Mouse (Mus musculus): ENCODE measurements at regions not wholly inside any gene's neighbourhood (a gene's known extent, or its start where the extent isn't known, plus 50 kb on each side); places are given as distances from the start of the nearest gene placed in this dataset.

DNA sequence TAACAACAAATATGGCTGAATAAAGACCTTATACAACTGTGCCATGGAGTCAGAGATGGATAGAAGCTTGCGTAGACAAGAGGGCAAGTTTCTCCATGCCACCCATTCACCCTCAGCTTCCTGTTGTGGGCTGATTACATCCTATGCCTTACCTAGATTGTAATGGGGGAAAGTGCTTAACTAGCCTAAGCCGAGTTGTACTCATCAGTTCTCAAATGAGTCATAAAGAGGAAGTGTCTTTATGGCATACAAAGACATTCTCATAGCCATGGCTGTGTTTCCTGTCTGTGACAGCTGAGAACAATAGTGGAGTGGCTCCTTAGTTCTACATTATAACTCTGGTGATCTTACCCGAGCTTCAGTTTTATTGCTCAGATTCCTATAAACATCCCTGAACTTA, 124.3 kb downstream of the Btc start:
- no peaks in the 10 kb centered on the region for H3K27me3 ChIP-seq (replicated peaks; ENCODE audit: low read depth, poor library complexity, severe bottlenecking)
- H3K36me3 ChIP-seq (replicated peaks) = no peaks in the 10 kb centered on the region
- no peak overlapping the region for H3K4me3 ChIP-seq
- no peaks in the 10 kb centered on the region for H3K9me3 ChIP-seq
- no peak overlapping the region for H3K27ac ChIP-seq (replicated peaks)
- 87% methylated on average over 3 of the region's 3 CpGs for WGBS
- no peaks in the 10 kb centered on the region for H3K4me1 ChIP-seq
- no peak for DNase-seq (ENCODE audit: low spot score)

DNA sequence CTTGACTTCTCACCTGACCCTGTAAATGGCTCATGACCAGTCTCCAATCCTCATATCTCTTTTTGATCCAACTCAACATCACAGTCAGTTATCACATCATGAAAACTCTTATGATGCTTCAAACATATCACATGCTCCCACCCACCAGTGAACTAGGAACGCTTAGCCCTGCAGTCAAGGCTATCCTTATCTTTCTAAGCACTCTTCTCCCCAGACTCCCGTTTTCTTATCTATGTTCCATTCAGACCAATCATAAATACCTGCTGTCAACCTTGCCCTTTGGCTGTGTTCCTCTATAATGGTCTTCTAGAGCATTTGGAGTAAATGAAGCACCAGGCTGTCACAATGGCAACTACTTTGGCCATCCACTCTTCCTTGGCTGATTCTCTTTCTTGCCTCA, 123.3 kb downstream of the Btc start:
- Histone ChIP-seq H3K4me3 (no peak overlapping the region), H3K27ac (replicated peaks) (no peak overlapping the region), H3K36me3 (replicated peaks) (no peaks in the 10 kb centered on the region), H3K9me3 (no peaks in the 10 kb centered on the region), H3K27me3 (replicated peaks; ENCODE audit: low read depth, poor library complexity, severe bottlenecking) (no peaks in the 10 kb centered on the region), H3K4me1 (no peaks in the 10 kb centered on the region)
- 84% methylated on average over 2 of the region's 2 CpGs for WGBS
- DNase-seq (ENCODE audit: low spot score) = no peak

DNA sequence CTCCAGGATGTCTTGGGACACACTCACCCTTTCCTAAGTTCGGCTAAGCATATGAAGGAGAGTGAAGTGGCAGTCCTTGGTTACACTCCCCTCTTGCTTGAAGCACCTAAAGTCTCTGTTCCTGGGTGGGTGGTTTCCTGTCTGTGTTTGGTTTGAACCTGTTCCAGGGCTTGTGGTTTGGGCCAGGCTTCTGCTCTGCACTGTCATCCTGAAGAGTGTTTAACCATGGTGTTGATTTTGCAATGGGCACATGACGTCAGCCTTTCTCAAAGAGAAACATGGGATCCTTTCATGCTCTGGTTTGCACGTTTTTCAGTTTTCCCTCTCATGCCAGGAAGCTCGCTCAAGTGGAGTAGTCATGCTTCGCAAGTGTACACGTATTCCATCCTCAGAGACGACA, 119.8 kb downstream of the Btc start:
- H3K27ac ChIP-seq (replicated peaks) = no peak overlapping the region
- H3K36me3 ChIP-seq (replicated peaks) = no peaks in the 10 kb centered on the region
- H3K4me3 ChIP-seq = no peak overlapping the region
- no peaks in the 10 kb centered on the region for H3K27me3 ChIP-seq (replicated peaks; ENCODE audit: low read depth, poor library complexity, severe bottlenecking)
- no peak for DNase-seq (ENCODE audit: low spot score)
- no peaks in the 10 kb centered on the region for H3K9me3 ChIP-seq
- no peaks in the 10 kb centered on the region for H3K4me1 ChIP-seq
- WGBS = 85% methylated on average over 7 of the region's 7 CpGs

DNA sequence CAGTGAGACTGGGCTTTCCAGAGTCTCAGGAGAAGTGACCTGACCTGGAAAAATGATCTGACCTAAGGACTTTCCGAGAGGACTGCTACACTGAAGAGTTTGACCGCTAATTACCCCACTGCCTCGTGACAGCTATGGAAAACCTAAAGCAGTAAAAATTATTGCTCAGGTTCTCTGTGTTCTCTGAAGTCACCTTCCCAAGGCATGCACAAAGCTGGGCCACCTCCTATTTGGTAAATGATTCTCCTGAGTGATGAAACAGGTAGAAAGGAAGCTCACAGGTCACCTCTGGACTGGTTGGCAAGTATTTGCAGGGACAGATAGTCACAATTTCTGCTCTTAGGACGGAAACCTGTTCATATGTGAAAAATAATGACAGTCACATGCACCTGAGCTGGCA, 109.7 kb downstream of the Btc start:
- no peak for DNase-seq (ENCODE audit: low spot score)

DNA sequence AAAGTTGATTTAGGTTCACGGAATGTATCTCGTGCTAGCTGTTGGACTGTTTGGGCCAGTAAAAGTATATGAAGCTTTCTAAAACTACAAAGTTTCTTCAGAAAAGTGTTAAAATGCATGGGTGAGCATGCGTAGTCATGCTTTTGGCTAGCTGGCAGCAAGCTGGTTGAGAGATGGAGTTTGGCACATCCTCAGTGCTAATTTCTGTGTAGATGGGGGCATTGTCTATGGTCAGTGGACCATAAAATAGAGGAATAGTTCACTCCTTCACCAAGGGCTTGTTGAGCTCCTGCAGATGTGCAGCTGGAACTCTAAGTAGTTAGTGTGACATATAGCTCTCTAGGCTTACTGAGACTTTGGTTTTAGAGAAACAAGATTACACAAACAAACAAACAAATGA, 107.8 kb downstream of the Btc start:
- 93% methylated on average over 3 of the region's 3 CpGs for WGBS
- H3K36me3 ChIP-seq (replicated peaks) = no peaks in the 10 kb centered on the region
- no peak for DNase-seq (ENCODE audit: low spot score)
- no peaks in the 10 kb centered on the region for H3K27me3 ChIP-seq (replicated peaks; ENCODE audit: low read depth, poor library complexity, severe bottlenecking)
- no peak overlapping the region for H3K4me3 ChIP-seq
- no peaks in the 10 kb centered on the region for H3K4me1 ChIP-seq
- no peak overlapping the region for H3K27ac ChIP-seq (replicated peaks)
- H3K9me3 ChIP-seq = no peaks in the 10 kb centered on the region

More for the DNA sequence above, 109.7 kb downstream of the Btc start:
- H3K36me3 ChIP-seq (replicated peaks) = no peaks in the 10 kb centered on the region
- H3K9me3 ChIP-seq = no peaks in the 10 kb centered on the region
- no peak overlapping the region for H3K27ac ChIP-seq (replicated peaks)
- H3K27me3 ChIP-seq (replicated peaks; ENCODE audit: low read depth, poor library complexity, severe bottlenecking) = no peaks in the 10 kb centered on the region
- 62% methylated on average over 4 of the region's 4 CpGs for WGBS
- no peak overlapping the region for H3K4me3 ChIP-seq
- no peaks in the 10 kb centered on the region for H3K4me1 ChIP-seq

DNA sequence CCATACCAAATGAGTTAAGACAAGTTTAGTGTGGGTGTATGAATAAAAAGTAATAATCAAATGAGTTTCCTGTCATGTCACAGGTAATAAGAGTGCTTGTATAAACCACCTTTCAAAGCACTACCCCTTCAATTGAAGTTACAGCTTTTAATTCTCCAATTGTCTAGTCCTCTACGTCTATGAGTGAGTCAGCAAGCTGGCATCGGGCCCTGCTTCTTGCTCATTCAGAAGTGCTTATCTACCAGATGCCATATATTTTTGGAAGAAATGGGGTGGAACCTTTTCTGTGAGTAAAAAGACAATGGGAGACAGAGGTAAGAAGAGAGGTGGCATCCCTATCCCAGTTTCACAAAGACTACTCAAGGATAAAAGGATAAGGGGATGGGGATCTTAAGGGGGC, 105.7 kb downstream of the Btc start:
- no peak for DNase-seq (ENCODE audit: low spot score)
- 83% methylated on average over 2 of the region's 2 CpGs for WGBS
- H3K4me3 ChIP-seq = no peak overlapping the region

DNA sequence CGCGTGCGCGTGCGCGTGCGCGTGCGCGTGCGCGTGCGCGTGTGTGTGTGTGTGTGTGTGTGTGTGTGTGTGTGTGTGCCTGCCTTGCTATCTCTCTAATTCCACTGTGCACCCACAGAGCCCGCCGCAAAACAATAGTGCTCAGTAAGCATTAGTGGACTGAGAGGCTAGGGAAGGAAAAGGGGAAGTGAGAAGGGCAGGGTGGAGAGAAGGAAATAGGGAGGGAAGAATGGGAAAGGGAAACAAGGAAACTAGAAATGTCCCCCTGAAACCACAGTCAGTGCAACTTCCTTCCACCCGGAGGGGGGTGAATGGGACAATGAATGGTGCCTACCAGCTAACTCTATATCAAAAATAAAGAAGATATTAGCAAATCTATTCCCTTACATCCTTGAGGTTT, 100.7 kb downstream of the Btc start:
- Histone ChIP-seq H3K27ac (replicated peaks) (no peak overlapping the region), H3K4me3 (no peak overlapping the region), H3K9me3 (no peaks in the 10 kb centered on the region), H3K36me3 (replicated peaks) (no peaks in the 10 kb centered on the region), H3K4me1 (no peaks in the 10 kb centered on the region), H3K27me3 (replicated peaks; ENCODE audit: low read depth, poor library complexity, severe bottlenecking) (no peaks in the 10 kb centered on the region)
- DNase-seq (ENCODE audit: low spot score) = no peak
- WGBS = 90% methylated on average over 17 of the region's 17 CpGs

More for the DNA sequence above, 105.7 kb downstream of the Btc start:
- H3K27ac ChIP-seq (replicated peaks) = no peak overlapping the region
- no peaks in the 10 kb centered on the region for H3K9me3 ChIP-seq
- H3K27me3 ChIP-seq (replicated peaks; ENCODE audit: low read depth, poor library complexity, severe bottlenecking) = no peaks in the 10 kb centered on the region
- no peaks in the 10 kb centered on the region for H3K4me1 ChIP-seq
- no peaks in the 10 kb centered on the region for H3K36me3 ChIP-seq (replicated peaks)

DNA sequence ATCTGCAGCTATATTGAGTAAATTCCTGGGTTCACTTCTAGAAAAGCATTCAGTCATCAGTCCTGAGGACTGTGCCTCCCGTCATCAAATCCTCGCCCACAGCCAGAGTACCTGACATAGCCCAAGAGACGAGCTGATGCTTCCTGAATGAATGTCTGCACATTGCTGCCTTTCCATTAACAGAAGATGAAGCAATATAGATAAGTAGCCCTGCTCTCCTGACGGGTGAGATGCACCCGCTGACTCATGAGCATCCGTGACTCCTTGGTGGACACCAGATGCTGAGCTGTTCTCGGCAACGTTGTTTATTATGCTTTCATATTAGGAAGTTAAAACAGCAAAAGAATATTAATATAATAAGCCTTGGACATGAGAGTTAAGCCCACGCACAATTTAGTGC, 99.9 kb downstream of the Btc start:
- no peaks in the 10 kb centered on the region for H3K4me1 ChIP-seq
- H3K9me3 ChIP-seq = no peaks in the 10 kb centered on the region
- no peak for DNase-seq (ENCODE audit: low spot score)
- no peak overlapping the region for H3K27ac ChIP-seq (replicated peaks)
- H3K36me3 ChIP-seq (replicated peaks) = no peaks in the 10 kb centered on the region
- H3K4me3 ChIP-seq = no peak overlapping the region
- H3K27me3 ChIP-seq (replicated peaks; ENCODE audit: low read depth, poor library complexity, severe bottlenecking) = no peaks in the 10 kb centered on the region
- 85% methylated on average over 9 of the region's 9 CpGs for WGBS

DNA sequence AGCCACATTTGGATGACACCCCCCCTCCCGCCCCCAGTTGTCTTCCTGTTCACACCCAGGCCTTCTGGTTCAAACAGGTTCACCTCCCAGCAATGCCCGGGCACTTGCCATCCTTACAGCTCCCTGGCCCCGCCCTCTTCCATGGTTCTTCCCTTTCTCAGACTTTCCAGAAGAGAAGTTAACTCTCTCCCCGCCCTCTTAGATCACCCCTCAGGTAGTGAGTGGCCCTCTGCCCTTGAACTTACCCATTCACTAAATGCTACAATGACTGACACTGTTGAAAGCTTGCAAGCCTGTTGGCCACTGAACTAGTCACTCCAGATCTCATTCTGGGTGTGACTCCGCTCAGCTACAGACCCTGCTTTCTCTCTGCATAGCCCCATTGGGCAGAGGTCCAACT, 99.1 kb downstream of the Btc start:
- Histone ChIP-seq H3K4me1 (no peaks in the 10 kb centered on the region), H3K9me3 (no peaks in the 10 kb centered on the region), H3K36me3 (replicated peaks) (no peaks in the 10 kb centered on the region), H3K27me3 (replicated peaks; ENCODE audit: low read depth, poor library complexity, severe bottlenecking) (no peaks in the 10 kb centered on the region), H3K4me3 (no peak overlapping the region), H3K27ac (replicated peaks) (no peak overlapping the region)
- DNase-seq (ENCODE audit: low spot score) = no peak
- 76% methylated on average over 5 of the region's 5 CpGs for WGBS

DNA sequence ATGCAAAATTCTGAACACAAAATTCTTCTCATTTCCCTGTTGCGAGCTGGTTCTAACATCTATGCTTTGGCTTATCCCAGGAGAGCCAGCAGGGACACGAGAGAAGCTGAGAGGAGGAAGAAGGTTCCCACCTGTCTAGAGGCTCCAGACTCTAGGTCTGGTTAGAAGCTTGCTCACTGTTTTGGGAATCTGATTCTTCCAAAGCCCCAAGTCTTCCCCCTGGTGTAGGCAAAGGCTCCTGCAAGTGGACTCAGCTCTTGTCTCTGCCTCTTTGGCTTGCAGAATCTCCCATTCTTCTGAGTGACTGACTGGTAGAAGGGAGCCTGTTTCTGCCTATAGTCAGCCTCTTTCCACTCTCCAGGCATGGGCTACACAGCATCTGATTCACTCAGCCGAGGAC, 95.8 kb downstream of the Btc start:
- Histone ChIP-seq H3K4me3 (no peak overlapping the region), H3K27me3 (replicated peaks; ENCODE audit: low read depth, poor library complexity, severe bottlenecking) (no peaks in the 10 kb centered on the region), H3K36me3 (replicated peaks) (no peaks in the 10 kb centered on the region), H3K9me3 (no peaks in the 10 kb centered on the region), H3K27ac (replicated peaks) (no peak overlapping the region), H3K4me1 (no peaks in the 10 kb centered on the region)
- WGBS = 73% methylated on average over 3 of the region's 3 CpGs
- no peak for DNase-seq (ENCODE audit: low spot score)
